Mouse (Mus musculus): ENCODE measurements around the gene Epha4. TPM values are rescaled to one million over a fixed set of nuclear protein-coding genes. Genes with fewer than 3 reads are reported as not detected.

Epha4 gene
- total and polyA plus RNA-seq, 3 experiments, result 3.9 to 26.0 (median 13.0) TPM

GRCm38 (mm10) chr1:77464108-77464507 lies 50.8 kb downstream of the Epha4 start:
- dilution Hi-C loops (cut with MboI; ENCODE audit: extremely low pct_ligation_motif_present, extremely low pct_unique_long_range_greater_than_20kb, low sequenced_read_pairs), result no loop called here
- Histone ChIP-seq H3K9me3 (replicated peaks; ENCODE audit: low read length) (no peaks in the 10 kb centered on the region), H3K4me2 (ENCODE audit: insufficient read depth, low read depth, poor library complexity, severe bottlenecking) (no peak overlapping the region), H3K4me3 (replicated peaks in 1 of 3; ENCODE audit: low read depth in 2 of 3, low read length in 2 of 3, poor library complexity in 1 of 3) (no peak overlapping the region), H3K4me1 (ENCODE audit: control insufficient read depth in 1 of 2, insufficient read depth in 2 of 2) (peaks cover 5 to 41% of the 10 kb centered on the region in 2 experiments; a peak in 3 of 4 replicates), H3K27ac (ENCODE audit: insufficient read depth, low read depth) (no peak overlapping the region), H3K79me2 (replicated peaks; ENCODE audit: control insufficient read depth, extremely low read depth, insufficient read depth, poor library complexity, severe bottlenecking) (peaks cover 14% of the 10 kb centered on the region), H3K36me3 (replicated peaks in 1 of 2; ENCODE audit: control insufficient read depth in 1 of 2, insufficient read depth in 1 of 2, low read length in 1 of 2) (peaks cover 7 to 9% of the 10 kb centered on the region in 2 experiments), H3K27me3 (replicated peaks) (no peaks in the 10 kb centered on the region), H3K9ac (ENCODE audit: insufficient read depth, low read depth) (no peak overlapping the region)
- DNase-seq (ENCODE audit: extremely low read depth), result no peak
- no peak for TF ChIP-seq USF1 (IDR thresholded peaks at IDR 0.05; ENCODE audit: low read depth, low read length)
- TF ChIP-seq EP300 (IDR thresholded peaks at IDR 0.05; ENCODE audit: low read length), result no peak
- no peak for TF ChIP-seq TBP (conservative IDR thresholded peaks at IDR 0.05; ENCODE audit: low read depth, low read length)
- TF ChIP-seq ZKSCAN1 (IDR thresholded peaks at IDR 0.05; ENCODE audit: borderline replicate concordance, low read depth, low read length), result no peak
- TF ChIP-seq RCOR1 (conservative IDR thresholded peaks at IDR 0.05; ENCODE audit: low read depth, low read length), result no peak
- TF ChIP-seq KAT2A (IDR thresholded peaks at IDR 0.05; ENCODE audit: insufficient replicate concordance, low read length), result no peak
- no peak for TF ChIP-seq USF2 (conservative IDR thresholded peaks at IDR 0.05; ENCODE audit: low read depth, low read length)
- TF ChIP-seq TCF12 (IDR thresholded peaks at IDR 0.05; ENCODE audit: low read depth, low read length), result no peak
- TF ChIP-seq CHD2 (IDR thresholded peaks at IDR 0.05; ENCODE audit: low read length), result no peak
- TF ChIP-seq BHLHE40 (IDR thresholded peaks at IDR 0.05; ENCODE audit: low read depth, low read length), result no peak
- TF ChIP-seq UBTF (IDR thresholded peaks at IDR 0.05; ENCODE audit: low read depth, low read length), result no peak
- TF ChIP-seq MAZ (IDR thresholded peaks at IDR 0.05; ENCODE audit: low read depth, low read length), result no peak
- TF ChIP-seq NELFE (IDR thresholded peaks at IDR 0.05; ENCODE audit: low read depth, low read length), result no peak
- in situ Hi-C loops (cut with MboI; ENCODE audit: low pct_ligation_motif_present, low pct_unique_long_range_greater_than_20kb, low sequenced_read_pairs), result no loop called here

GRCm38 (mm10) chr1:77461877-77462615 lies 52.8 kb downstream of the Epha4 start:
- Histone ChIP-seq H3K4me2 (ENCODE audit: insufficient read depth, low read depth, poor library complexity, severe bottlenecking) (no peak overlapping the region), H3K9ac (ENCODE audit: insufficient read depth, low read depth) (no peak overlapping the region), H3K4me3 (replicated peaks in 1 of 3; ENCODE audit: low read depth in 2 of 3, low read length in 2 of 3, poor library complexity in 1 of 3) (no peak overlapping the region), H3K27me3 (replicated peaks) (no peaks in the 10 kb centered on the region), H3K9me3 (replicated peaks; ENCODE audit: low read length) (no peaks in the 10 kb centered on the region), H3K36me3 (replicated peaks in 1 of 2; ENCODE audit: control insufficient read depth in 1 of 2, insufficient read depth in 1 of 2, low read length in 1 of 2) (peaks cover 6 to 10% of the 10 kb centered on the region in 2 experiments), H3K79me2 (replicated peaks; ENCODE audit: control insufficient read depth, extremely low read depth, insufficient read depth, poor library complexity, severe bottlenecking) (peaks cover 8% of the 10 kb centered on the region), H3K27ac (ENCODE audit: insufficient read depth, low read depth) (no peak overlapping the region), H3K4me1 (ENCODE audit: control insufficient read depth in 1 of 2, insufficient read depth in 2 of 2) (peaks cover 2 to 30% of the 10 kb centered on the region in 2 experiments; a peak in 2 of 4 replicates)
- no peak for TF ChIP-seq MAZ (IDR thresholded peaks at IDR 0.05; ENCODE audit: low read depth, low read length)
- no peak for TF ChIP-seq MAFK (IDR thresholded peaks at IDR 0.05; ENCODE audit: insufficient replicate concordance, low read length)
- no peak for TF ChIP-seq ETS1 (conservative IDR thresholded peaks at IDR 0.05; ENCODE audit: low read depth, low read length)
- no peak for TF ChIP-seq TBP (conservative IDR thresholded peaks at IDR 0.05; ENCODE audit: low read depth, low read length)
- TF ChIP-seq ZC3H11A (IDR thresholded peaks at IDR 0.05; ENCODE audit: low read depth, low read length), result no peak
- no peak for TF ChIP-seq NELFE (IDR thresholded peaks at IDR 0.05; ENCODE audit: low read depth, low read length)
- TF ChIP-seq CHD2 (IDR thresholded peaks at IDR 0.05; ENCODE audit: low read length), result no peak
- no peak for TF ChIP-seq RCOR1 (conservative IDR thresholded peaks at IDR 0.05; ENCODE audit: low read depth, low read length)
- no peak for TF ChIP-seq JUND (conservative IDR thresholded peaks at IDR 0.05; ENCODE audit: low read depth, low read length)
- no peak for TF ChIP-seq USF2 (conservative IDR thresholded peaks at IDR 0.05; ENCODE audit: low read depth, low read length)
- no peak for TF ChIP-seq ELF1 (IDR thresholded peaks at IDR 0.05; ENCODE audit: low read depth, low read length)
- TF ChIP-seq GABPA (IDR thresholded peaks at IDR 0.05; ENCODE audit: insufficient replicate concordance, low read depth, low read length), result no peak
- no peak for TF ChIP-seq MEF2A (IDR thresholded peaks at IDR 0.05; ENCODE audit: borderline replicate concordance, low read depth, low read length)
- TF ChIP-seq MXI1 (IDR thresholded peaks at IDR 0.05; ENCODE audit: low read depth, low read length), result no peak
- in situ Hi-C loops (cut with MboI; ENCODE audit: low pct_ligation_motif_present, low pct_unique_long_range_greater_than_20kb, low sequenced_read_pairs), result no loop called here
- dilution Hi-C loops (cut with MboI; ENCODE audit: extremely low pct_ligation_motif_present, extremely low pct_unique_long_range_greater_than_20kb, low sequenced_read_pairs), result no loop called here
- DNase-seq (ENCODE audit: extremely low read depth), result no peak
